Mouse (Mus musculus) ovary, adult 18-20 months (tissue): Measurements from ENCODE around the gene Themis3.
A peak's percentile ranks its signal among the peaks of the same experiment; 100 is the strongest.
"Not testable (repeated sequence)": the region's sequence is repeated elsewhere in the genome, so short reads cannot be mapped to it uniquely, and the experiment has no call there.

ENCODE experiments used
- DNase-seq: peaks from one replicate; pipeline ENCODE4 v3.0.0; 2022; ENCODE audit warnings: low spot score, mixed read lengths

Themis3 gene

GRCm38 (mm10) chr17:66558404-66559317, 35.8 kb downstream of the Themis3 start:
- no peak for DNase-seq

GRCm38 (mm10) chr17:66552690-66553089, 41.7 kb downstream of the Themis3 start:
- DNase-seq = no peak

GRCm38 (mm10) chr17:66550486-66550885, 43.9 kb downstream of the Themis3 start:
- DNase-seq = no peak

GRCm38 (mm10) chr17:66532285-66532684, 62.1 kb downstream of the Themis3 start:
- DNase-seq = no peak

DNA sequence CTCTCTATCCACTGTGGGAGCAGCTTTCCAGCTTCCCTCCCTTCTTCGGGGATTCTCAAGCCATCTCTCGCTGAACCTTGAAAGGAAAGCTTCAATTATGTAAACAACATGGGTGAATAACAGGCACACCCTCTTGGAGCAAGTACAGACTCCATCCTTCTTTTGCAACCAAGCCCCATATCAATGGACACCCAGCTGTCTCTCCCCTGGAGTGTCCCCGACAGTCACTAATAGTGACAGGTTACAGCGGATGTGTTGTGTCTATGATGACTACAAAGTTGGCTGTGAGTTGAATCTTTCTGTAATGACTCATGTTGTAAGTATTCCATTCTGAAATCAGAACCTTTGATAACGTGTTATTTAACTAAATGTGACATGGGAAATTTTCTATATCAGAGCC, 71.0 kb downstream of the Themis3 start:
- DNase-seq = no peak

DNA sequence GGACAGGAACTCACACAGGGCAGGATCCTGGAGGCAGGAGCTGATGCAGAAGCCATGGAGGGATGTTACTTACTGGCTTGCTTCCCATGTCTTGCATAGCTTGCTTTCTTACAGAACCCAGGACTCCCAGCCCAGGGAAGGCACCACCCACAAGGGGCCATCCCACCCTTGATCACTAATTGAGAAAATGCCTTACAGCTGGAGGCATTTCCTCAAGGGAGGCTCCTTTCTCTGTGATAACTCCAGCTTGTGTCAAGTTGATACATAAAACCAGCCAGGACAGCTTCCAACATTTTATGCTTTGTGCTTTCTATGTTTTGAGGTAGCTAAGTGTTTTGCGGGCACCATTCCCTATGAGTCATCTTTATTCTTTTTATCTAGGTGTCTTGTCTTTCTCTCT, 71.8 kb downstream of the Themis3 start:
- not testable (repeated sequence) for DNase-seq

DNA sequence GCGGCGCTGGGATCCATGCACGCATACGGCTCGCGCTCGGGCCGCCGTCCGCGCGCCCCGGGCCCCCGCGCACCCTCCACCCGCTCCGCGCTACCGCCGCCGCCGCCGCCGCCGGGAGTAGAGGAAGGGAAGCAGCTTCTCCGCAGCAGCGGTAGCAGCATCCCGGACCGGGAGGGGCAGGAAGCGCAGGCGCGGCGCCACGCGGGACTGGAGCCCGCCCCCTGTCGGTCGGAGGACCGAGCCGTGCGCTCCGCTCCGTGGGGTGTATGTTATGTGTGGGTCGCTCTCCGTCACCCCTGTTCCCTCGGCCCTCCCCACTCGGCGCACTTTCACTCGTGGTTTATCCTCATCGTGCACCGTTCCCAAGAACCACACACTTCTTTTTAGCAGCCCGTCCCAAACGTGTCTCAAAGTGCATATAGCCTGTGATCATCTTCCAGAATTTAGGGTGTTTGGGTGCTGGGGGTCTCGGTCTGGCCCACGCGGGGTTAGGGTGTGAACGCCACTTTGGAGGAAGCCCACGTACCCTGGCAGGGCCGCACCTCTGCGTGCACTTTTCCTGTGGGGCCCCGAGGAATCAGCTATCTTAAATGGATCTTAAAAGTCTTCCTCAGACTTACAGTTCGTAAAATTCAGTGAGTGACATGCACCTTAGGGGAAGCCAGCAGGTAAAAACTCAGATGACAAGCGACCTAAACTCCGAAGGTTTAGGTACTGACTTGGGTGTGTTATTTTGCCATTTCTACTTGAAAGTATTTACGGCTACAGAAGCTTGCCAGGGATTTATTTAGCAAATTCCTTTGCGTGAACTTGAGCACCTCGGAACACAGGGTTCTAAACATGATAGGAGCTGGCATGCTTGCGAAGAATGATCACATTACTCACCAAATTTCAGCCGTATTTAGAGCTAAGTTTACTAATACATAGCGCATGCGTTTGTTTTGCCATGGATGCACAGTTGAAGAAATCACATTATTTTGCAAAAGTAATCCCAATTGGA, 74.6 kb downstream of the Themis3 start, which contains the start of gene Rab12:
Gene Rab12 (minus strand): TSS at position 176 of the 1,000 bp plus-strand sequence.
- DNase-seq = peak; percentile 68

- no peak for DNase-seq
Measured at GRCm38 (mm10) chr17:66518877-66519553, 75.4 kb downstream of the Themis3 start.

- DNase-seq = no peak
Measured at GRCm38 (mm10) chr17:66516953-66517352, 77.5 kb downstream of the Themis3 start.

DNA sequence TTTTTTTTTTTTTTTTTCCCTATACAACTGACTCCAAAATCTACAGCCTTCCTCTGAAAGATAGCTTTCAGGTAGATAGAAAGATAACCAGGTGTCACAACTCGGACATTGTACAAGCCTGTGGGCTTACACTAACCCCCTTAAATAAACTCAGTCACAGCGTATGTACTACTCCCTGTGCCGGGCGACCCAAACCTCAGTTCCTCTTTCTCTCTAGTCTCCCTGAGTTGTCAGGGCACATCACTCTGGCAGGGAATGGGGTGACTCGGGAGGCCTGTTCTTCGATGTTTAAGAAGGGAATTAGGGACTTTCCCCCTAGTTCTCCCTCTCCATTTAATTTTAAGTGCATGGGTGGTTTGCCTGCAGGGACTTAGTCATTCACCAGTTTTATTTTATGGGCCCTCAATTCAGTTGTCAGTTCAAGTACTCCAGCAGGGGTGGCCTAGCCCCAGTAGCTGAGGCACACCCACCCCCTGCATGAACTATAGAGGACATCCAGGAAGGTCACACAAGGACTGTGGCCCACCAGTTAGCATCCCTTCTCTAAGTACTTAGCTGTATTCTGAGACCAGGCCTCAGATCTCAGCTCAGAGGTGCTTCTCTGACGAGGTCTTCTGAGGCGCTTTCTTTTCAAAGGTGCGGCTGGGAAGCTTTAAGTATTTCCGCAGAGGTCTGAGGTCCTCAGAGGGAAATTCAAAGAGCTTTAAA, 80.0 kb downstream of the Themis3 start:
- no peak for DNase-seq

GRCm38 (mm10) chr17:66512202-66512956, 82.0 kb downstream of the Themis3 start:
- DNase-seq = no peak

DNA sequence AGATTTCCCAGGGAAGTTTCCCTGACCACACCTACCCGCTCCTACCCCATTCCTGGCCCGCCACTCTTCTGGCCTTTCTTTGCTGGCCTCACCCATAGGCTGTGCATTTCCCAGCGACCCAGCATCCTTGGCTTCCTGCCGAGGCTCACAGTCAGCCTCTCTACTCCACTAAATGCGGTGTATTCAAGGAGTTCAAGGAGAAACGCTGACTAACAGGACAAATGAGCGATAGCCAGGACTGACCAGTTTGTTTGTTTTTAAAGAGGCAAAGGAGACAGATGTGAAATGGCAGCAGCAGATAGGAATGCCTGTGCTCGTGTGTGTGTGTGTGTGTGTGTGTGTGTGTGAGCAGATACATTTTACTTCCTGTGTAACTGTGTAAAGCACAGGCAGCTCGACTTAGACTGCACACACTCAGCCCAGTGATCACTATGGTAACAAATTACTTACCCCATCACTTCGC, 84.2 kb downstream of the Themis3 start:
- DNase-seq = peak; percentile 68

GRCm38 (mm10) chr17:66507049-66507954, 87.1 kb downstream of the Themis3 start:
- no peak for DNase-seq

- DNase-seq = no peak
Measured at GRCm38 (mm10) chr17:66504964-66505363, 89.5 kb downstream of the Themis3 start.
